Mouse (Mus musculus): ENCODE data around the gene Mthfd1l.
"Not testable (repeated sequence)": the region's sequence is repeated elsewhere in the genome, so short reads cannot be mapped to it uniquely, and the experiment has no call there.

The Mthfd1l gene

GRCm38 (mm10) chr10:4041691-4042090 lies 68.8 kb downstream of the Mthfd1l start:
- in situ Hi-C loops (cut with MboI): no loop called here

- in situ Hi-C loops (cut with MboI): no loop called here
These were observed 71.5 kb downstream of the Mthfd1l start for GRCm38 (mm10) chr10:4044421-4044820.

- in situ Hi-C loops (cut with MboI): no loop called here
These were observed 73.6 kb downstream of the Mthfd1l start for GRCm38 (mm10) chr10:4046496-4046895.

GRCm38 (mm10) chr10:4047666-4048065 lies 74.7 kb downstream of the Mthfd1l start:
- in situ Hi-C loops (cut with MboI): no loop called here

GRCm38 (mm10) chr10:4050236-4050635 lies 77.3 kb downstream of the Mthfd1l start:
- in situ Hi-C loops (cut with MboI): no loop called here

GRCm38 (mm10) chr10:4052711-4053110 lies 79.8 kb downstream of the Mthfd1l start:
- in situ Hi-C loops (cut with MboI): no loop called here

GRCm38 (mm10) chr10:4053278-4054061 lies 80.6 kb downstream of the Mthfd1l start:
- in situ Hi-C loops (cut with MboI): no loop called here

GRCm38 (mm10) chr10:4054589-4054988 lies 81.7 kb downstream of the Mthfd1l start:
- in situ Hi-C loops (cut with MboI): no loop called here

GRCm38 (mm10) chr10:4057397-4057796 lies 84.5 kb downstream of the Mthfd1l start:
- in situ Hi-C loops (cut with MboI): no loop called here

GRCm38 (mm10) chr10:4057832-4058231 lies 84.9 kb downstream of the Mthfd1l start:
- in situ Hi-C loops (cut with MboI): no loop called here

GRCm38 (mm10) chr10:4061071-4061987 lies 88.4 kb downstream of the Mthfd1l start:
- in situ Hi-C loops (cut with MboI): no loop called here

GRCm38 (mm10) chr10:4063537-4063936 lies 90.6 kb downstream of the Mthfd1l start:
- in situ Hi-C loops (cut with MboI): no loop called here

GRCm38 (mm10) chr10:4065295-4066084 lies 92.6 kb downstream of the Mthfd1l start:
- in situ Hi-C loops (cut with MboI): no loop called here

GRCm38 (mm10) chr10:4069258-4069826 lies 96.4 kb downstream of the Mthfd1l start:
- in situ Hi-C loops (cut with MboI): no loop called here

- in situ Hi-C loops (cut with MboI): no loop called here
These were observed 97.1 kb downstream of the Mthfd1l start for GRCm38 (mm10) chr10:4070061-4070460.

- in situ Hi-C loops (cut with MboI): no loop called here
These were observed 98.3 kb downstream of the Mthfd1l start for GRCm38 (mm10) chr10:4071069-4071844.

- in situ Hi-C loops (cut with MboI): no loop called here
These were observed 99.0 kb downstream of the Mthfd1l start for GRCm38 (mm10) chr10:4071845-4072345.

- in situ Hi-C loops (cut with MboI): not testable (repeated sequence)
These were observed 99.6 kb downstream of the Mthfd1l start for GRCm38 (mm10) chr10:4072491-4072890.

- in situ Hi-C loops (cut with MboI): no loop called here
These were observed 105.4 kb downstream of the Mthfd1l start for GRCm38 (mm10) chr10:4078220-4078840.

GRCm38 (mm10) chr10:4078979-4079630 lies 106.2 kb downstream of the Mthfd1l start:
- in situ Hi-C loops (cut with MboI): no loop called here
